Mouse (Mus musculus): ENCODE results near the gene Ier3. TPM values are rescaled to one million over a fixed set of nuclear protein-coding genes. Genes with fewer than 3 reads are reported as not detected.
A peak's percentile ranks its signal among the peaks of the same experiment; 100 is the strongest.

Ier3 gene
- total RNA-seq (2022), result 10 to 100 TPM in 3 of 4 experiments, 1 to 10 TPM in 1; 8.3 to 19.3 (median 13.7) TPM

DNA sequence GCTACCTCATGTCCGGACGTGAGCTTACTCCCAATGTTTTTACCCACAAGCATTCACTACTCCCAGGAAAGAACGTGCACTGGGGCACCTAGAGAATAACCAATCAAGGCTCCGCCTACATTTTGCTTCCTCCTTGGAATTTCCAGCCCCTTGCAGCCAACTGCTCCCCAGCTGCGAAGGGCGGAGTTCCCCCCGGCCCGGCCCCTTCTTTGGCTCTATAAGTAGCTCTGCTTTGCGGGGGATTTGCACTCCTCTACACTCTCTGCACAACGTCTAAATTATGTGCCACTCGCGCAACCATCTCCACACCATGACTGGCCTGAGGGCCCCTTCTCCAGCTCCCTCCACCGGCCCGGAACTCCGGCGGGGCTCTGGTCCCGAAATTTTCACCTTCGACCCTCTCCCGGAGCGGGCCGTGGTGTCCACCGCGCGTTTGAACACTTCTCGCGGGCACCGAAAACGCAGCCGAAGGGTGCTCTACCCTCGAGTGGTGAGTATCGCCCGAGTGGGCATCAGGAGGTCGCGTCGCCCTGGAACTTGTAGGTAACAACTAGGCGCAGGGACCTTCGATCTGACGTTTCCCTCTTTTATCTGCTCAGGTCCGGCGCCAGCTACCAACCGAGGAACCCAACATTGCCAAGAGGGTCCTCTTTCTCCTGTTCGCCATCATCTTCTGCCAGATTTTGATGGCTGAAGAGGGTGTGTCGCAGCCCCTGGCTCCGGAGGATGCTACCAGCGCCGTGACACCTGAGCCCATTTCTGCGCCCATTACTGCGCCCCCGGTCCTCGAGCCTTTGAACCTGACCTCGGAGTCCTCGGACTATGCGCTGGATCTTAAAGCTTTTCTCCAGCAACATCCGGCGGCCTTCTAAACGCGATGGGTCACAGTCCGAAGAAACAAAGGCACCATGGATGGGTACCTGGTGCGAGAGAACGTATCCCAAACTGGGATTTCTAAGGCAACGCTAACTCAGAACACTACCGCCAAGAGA lies at the start of gene Ier3:
Ier3 (plus strand) TSS at position 246 of the 992 bp plus-strand sequence.
- peak; percentile 87 for DNase-seq

- DNase-seq, result peak; percentile 82
Observed at GRCm38 (mm10) chr17:35776811-35777609, 44.5 kb upstream of the Ier3 start.

DNA sequence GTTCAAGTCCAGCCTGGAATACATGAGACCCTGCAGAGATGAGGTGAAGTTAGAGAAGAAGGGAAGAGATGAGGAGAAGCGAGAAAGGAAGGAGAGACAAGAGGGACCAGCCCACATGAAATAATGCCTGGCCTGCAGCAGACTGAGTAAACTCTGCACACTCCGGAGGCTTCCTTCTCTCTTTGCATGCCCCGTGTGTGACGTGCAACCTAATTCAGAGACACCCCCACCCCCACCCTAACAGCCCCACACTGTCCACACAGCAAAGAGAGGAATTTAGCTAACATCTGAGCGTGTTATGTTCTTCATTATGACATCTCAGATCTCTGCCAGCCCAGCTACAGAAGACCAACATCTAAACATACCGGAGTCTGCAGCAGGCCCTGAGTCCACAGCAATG lies 42.5 kb upstream of the Ier3 start:
- DNase-seq, result no peak

DNA sequence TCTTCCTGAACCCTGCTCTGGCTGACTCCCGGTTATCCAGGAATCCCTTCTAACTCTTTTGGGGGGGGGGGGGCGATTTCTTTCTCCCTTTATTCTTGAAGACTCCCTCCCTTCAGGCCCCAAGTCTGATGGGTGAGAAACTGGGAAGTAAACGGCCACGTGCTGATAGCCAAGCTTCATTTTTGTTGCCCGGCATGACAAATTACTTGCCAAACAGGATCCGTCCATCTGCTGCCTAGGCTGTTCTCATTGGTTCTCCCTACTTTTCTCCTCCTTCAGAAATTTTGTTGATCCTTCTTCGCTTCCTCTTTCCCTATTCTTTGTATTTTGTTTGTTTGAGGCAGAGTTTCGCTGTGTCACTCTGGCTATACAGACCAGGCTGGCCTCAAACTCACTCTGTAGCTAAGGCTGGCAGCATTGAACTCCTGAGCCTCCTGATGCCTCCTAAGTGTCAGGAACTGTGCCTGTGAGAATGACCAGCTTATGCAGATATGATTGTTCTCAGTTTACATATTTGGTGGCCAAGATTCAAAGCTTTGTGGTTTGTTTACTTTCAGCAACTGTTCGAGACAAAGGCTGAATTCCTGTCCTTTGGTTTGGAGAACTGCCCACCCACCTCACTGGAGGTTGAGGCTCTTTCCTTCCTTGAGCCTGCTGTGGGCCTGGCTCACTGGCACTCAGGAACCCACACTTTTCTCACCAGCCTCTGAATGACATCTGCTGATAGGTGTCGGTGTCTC lies 41.8 kb upstream of the Ier3 start:
- DNase-seq, result no peak

DNA sequence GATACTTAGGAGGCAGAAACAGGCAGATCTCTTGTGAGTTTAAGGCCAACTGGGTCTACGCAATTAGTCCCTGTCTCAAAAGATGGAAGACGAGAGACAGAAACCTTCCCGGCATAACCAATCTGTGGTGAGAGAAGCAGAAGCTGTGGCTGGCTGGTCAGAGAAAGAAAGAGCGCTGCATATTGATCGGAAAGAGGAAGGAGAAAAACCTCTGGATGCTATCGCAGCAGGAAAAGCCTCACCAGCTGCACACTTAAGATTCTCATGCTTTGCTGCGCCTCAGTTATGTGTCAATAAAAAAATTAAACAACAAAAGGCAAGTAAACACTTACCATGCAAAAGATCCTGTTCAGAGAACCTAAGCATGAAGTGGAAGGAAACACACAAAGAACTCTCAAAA lies 41.1 kb upstream of the Ier3 start:
- no peak for DNase-seq

DNA sequence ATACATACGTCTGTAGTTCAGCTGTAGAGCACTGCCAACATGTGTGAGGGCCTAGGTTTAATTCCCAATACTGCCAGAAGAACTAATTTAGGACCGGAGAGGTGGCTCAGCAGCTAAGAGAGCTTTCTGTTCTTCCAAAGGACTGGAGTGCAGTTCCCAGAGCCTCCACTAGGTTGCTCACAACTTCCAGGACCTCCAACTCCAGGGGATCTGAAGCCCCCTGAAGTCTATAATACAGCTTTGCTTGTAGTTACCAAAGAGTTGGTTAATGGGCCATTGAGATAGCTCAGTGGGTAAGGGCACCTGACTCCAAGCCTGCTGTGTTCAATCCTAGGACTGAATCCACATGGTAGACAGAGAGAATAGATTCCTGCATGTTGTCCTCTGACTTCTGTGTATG lies 39.1 kb upstream of the Ier3 start:
- DNase-seq, result no peak

GRCm38 (mm10) chr17:35782924-35783323 lies 38.6 kb upstream of the Ier3 start:
- no peak for DNase-seq

DNA sequence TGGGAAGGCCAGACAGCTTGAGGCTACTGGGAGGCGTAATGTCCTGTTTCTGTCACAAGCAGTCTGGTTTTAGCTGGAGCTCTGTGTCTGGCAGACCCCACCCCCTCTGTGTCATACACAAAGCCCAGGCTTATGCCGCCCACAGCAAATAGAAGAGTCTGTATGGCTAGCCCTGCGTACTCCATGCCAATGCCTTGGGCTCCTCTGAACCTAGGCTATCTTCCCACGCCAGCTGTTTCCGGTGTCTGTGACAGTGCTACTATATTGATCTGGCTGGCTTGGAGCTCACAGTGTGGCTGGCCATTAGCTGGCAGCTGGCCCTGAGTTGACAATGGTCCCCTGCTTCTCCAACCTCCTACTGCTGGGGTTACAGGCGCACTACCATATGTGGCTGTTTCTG lies 37.5 kb upstream of the Ier3 start:
- no peak for DNase-seq

DNA sequence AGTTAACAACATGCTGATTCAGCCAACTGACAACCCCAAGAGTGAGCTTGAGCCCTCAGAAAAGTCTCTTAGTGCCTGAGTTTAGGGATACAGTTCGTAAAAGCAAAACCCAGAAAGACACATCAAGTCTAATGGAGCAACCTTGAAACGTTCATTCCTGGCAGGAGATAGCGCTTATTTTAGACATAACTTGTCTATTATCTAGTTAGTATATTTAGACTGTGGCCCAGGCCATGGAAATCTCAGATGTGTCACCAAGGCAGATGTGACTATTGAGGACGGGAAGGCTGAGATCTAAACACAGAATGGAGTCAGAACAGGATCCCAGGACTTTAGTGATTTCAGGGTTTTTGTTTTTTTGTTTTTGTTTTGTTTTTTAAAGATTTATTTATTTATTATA lies 36.3 kb upstream of the Ier3 start:
- no peak for DNase-seq

DNA sequence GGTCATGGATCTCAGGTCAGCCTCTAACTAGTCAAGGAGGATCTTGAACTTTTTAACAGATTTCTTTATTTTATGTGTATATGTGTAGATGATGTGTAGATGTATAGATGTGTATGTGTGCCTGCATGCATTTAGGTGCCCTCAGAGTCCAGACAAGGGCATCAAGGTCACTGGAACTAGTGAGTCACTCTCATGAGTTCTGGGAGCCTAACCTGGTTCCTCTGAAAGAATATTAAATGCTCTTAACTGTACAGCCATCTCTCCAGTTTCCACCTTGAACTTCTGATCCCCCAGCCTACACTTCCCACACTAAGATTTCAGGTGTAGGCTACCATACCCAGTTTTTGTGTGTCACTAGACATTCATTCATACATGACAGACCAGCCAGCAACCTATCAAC lies 34.0 kb upstream of the Ier3 start:
- DNase-seq, result no peak

- DNase-seq, result no peak
Observed at GRCm38 (mm10) chr17:35788025-35788424, 33.5 kb upstream of the Ier3 start.

GRCm38 (mm10) chr17:35790933-35791332 lies 30.6 kb upstream of the Ier3 start:
- DNase-seq, result no peak

GRCm38 (mm10) chr17:35792837-35793236 lies 28.6 kb upstream of the Ier3 start:
- no peak for DNase-seq

DNA sequence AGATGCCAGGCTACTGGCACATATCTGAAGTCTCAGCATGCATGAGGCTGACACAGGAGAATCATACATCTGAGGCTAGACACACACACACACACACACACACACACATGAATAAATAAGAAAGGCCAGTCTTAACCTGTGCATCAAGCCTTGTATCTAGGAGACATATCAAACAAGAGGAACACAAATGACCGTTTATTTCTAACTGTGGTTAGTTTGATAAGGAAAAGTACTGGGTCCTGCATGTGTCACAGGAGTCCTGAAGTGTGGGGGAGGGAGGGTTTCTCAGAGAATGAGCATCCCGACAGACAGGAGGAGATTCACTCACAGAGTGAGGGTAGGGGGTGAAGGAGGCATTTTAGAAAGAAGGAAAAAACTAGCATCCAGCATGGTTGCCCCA lies 26.4 kb upstream of the Ier3 start:
- DNase-seq, result no peak

DNA sequence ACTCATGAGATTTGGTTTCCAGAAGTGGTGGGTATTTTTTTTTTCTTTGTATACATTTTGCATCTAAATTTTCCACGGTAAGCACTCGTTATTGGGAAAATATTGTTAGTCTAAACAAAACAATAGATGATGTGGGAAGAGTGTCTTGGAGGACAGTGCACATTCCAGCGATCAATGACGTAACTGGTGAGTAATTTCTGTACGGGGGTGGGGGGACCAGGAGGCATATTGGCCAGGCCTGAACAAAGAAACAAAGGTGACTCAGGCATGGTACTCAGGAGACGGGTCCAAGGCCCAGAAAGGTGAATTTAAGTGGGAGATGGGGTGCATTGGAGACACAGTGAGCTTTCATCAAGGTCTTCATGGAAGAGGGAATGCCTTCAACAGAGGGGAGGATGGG lies 25.8 kb upstream of the Ier3 start:
- no peak for DNase-seq

GRCm38 (mm10) chr17:35796835-35797234 lies 24.6 kb upstream of the Ier3 start:
- no peak for DNase-seq

DNA sequence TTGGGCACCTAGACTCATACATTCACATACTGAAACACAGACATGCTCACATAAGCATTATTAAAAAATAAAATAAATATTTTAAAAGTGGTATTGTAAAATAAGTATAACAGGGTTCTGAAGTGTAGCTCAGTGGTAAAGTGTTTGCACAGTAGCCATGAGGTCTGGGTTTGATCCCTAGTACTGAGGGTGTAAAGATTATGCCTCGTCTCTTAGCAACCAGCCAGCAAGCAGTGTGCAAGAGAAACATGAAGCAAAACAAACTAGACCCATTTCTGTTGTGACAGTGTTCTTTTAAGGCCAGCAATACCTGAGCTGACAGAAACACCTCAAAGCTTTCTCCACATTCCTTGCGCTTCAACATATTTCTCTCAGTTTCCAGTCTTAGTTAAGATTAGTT lies 20.6 kb upstream of the Ier3 start:
- DNase-seq, result no peak

- no peak for DNase-seq
Observed at GRCm38 (mm10) chr17:35803020-35803419, 18.5 kb upstream of the Ier3 start.

DNA sequence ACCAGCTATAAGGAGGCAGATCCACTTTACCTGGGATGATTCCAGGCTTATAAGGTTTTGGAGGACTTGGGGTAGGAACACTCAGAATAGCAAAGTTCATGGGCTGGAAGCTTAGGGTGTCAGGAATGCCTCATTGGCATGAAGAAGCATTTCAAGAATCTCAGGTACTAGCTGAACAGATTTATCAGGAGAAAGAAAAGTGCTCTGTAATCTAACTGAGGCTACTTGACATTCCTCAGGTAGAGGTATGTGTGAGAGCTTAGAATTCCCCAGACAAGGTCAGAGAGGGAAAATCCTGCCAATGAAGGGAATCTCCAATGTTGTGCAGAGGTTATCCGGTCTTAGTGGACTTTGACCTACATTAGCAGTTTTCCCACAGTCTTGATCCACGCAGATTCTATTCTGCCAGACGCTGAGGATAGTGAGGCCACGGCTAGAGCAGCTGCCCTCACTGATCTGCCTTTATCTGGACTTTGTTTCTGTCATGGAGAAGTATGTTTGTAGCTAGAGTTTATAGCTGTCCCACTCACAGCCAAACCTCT lies 17.6 kb upstream of the Ier3 start:
- DNase-seq, result no peak

GRCm38 (mm10) chr17:35808073-35808472 lies 13.4 kb upstream of the Ier3 start:
- peak; percentile 86 for DNase-seq

- DNase-seq, result no peak
Observed at GRCm38 (mm10) chr17:35809395-35809794, 12.1 kb upstream of the Ier3 start.

GRCm38 (mm10) chr17:35810900-35811648 lies 10.4 kb upstream of the Ier3 start:
- DNase-seq, result no peak

Measured in adrenal gland, adult 8-10 months (tissue).